Mouse (Mus musculus) heart, postnatal 4 days (tissue): ENCODE measurements around the gene Tlr8. TPM values are rescaled to one million over a fixed set of nuclear protein-coding genes. Genes with fewer than 3 reads are reported as not detected.
"Not testable (repeated sequence)": the region's sequence is repeated elsewhere in the genome, so short reads cannot be mapped to it uniquely, and the experiment has no call there.

Source experiments
- DNase-seq: peaks from one replicate; pipeline ENCODE4 v3.0.0; 2021
- total RNA-seq, 2 experiments: library from RNA; stranded (reverse); gene quantifications; 2 replicates each; pipeline ENCODE4 v1.2.3; 2021

Gene Tlr8
- total RNA-seq = under 1 TPM; 0.77 to 0.86 TPM

- no peak for DNase-seq
Measured at GRCm38 (mm10) chrX:167264086-167264485, at the start of gene Tlr8. Tlr8 (minus strand) TSS chrX:167264329.

GRCm38 (mm10) chrX:167302061-167302460 lies 37.9 kb upstream of the Tlr8 start:
- DNase-seq = not testable (repeated sequence)

DNA sequence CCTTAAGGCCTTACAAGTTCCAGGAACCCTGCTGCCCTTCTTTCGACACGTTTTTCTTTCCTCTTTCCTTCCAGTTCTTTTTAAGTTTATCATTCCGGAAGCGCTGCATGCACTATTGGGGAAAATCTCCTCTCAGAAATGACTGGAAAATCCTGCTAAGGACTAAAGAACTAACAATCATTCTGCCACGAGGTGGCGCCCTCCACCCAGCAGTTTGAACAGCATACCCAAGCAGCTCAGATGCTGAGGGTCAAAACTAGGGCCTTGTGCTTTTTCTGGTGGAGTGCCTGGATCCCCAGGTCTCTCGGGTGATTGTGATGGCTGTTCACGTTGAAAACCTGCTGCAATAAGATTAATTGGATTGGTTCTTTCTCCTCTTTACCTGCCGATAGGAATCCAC lies 12.8 kb upstream of the Tlr8 start:
- peak; percentile 77 for DNase-seq

- no peak for DNase-seq
Measured at GRCm38 (mm10) chrX:167276551-167276950, 12.4 kb upstream of the Tlr8 start.

DNA sequence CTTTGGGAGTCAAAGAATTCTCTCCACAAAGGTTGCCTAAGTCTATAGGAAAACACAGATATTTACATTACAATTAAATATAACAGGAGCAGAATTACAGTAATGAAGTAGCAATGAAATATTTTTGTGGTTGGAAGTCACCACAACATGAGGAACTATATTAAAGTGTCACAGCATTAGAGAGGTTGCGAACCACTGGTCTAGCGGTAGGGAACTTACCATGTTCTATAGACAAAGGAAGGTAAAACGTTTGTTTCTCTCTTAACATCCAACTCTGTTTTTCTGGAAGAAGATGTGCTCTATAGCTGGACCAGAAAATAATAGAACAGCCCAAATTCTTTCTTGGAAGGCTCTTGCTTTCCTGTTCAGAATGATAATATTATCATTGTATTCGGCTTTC lies 599 bp downstream of the Tlr8 start:
- no peak for DNase-seq

DNA sequence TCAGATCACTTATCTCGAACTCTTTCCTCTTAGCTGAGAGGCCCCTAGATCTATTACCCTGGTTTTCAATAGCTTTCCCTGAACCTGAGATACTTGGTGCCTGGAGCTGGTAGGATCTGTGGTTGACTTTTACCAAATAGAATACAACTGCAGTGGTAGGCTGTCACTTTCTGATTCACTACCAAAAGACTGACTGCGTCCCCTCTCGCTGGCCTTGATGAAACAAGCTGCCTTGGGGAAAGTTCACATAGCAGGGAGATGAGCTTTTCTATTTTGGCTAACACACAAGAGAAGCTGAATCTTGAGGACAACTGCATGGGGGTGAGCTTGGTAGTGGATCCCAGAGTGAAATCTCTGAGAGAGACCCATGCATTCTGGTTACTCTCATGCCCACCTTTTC lies 22.4 kb downstream of the Tlr8 start:
- DNase-seq = no peak

- DNase-seq = no peak
Measured at GRCm38 (mm10) chrX:167239293-167239921, 24.7 kb downstream of the Tlr8 start.

DNA sequence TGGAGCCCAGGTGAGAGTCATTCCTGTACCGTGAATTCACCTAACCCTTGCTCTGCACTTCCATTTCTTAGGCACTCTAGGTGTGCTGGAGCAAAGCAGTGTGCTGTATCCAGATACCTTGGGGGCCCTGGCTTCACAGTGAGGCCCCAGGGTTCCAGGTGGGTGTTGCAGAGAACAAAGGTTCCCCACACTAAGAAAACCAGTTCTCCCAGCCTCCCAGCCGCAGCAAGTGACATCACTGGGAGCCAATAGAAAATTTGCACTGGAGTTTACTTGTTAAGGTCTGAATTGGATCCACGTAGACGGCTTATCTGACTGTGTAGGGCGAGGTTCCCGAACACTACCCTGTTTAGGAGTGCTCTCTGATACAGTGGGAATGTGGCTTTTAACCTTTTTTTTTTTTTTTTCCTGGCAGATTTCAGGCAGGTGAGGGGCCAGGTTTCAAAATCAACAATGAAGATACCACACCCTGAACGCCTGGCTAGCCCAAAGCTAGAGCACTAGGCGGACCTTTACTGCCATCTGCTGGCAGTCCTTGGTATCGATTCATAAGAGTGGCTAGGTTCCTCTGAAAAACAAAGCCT lies 30.9 kb downstream of the Tlr8 start:
- peak; percentile 76 for DNase-seq

- DNase-seq = no peak
Measured at GRCm38 (mm10) chrX:167231150-167231549, 33.0 kb downstream of the Tlr8 start.

DNA sequence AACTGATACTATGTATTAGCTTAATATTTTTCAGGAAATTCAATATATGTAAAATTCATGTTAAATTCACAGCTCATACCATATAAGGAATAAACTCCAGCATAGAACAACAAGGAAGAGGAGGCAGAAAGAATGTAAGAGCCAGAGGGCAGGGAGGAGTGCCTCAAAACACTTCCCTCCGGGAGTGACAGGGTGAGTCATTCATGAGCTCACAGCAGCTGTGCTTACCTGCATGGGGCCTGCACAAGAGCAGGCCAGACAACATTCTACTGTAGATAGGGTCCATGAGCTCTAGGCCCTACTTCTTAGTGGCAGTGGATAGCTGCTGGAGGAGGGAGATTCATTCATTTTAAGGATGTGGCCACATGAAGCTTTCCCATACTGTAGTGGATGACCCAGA lies 34.3 kb downstream of the Tlr8 start:
- DNase-seq = no peak

DNA sequence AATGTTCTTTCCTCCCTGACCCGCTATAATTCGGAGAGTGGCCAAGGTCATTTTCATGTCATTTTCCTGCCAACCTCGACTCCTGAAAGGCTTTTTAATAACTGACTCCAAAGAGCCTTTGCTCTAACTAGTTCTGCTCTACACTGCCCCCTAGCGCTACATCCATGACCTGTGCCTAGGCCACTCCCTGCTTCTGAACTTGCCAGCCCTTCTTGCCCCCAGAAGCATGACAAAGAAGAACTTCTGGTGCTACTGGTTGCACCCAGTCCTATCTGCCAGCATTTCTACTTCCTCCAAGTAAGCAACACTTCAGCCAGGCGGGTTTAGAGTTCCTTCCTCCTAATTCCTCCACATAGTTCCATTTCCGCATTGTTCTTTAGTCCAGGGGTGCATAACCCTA lies 34.9 kb downstream of the Tlr8 start:
- peak; percentile 57 for DNase-seq

DNA sequence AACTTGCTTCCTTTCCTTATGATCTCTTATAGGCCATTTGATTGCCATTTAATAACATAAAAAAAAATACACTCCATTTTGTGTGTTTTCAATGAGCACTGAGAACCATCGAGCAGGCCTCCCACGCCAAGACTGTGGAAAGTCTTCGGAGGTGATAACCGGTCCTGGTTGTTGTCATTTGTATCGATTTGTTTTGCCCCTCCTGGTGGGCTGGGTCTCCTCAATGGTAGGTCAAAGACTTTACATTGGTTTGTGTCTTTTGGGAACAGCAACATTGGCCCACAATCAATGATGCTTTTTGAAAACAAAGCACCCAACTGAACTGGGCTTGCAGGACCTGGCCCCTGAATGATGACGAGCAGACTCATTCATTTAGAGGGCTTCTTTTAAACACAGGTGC lies 36.4 kb downstream of the Tlr8 start:
- no peak for DNase-seq

DNA sequence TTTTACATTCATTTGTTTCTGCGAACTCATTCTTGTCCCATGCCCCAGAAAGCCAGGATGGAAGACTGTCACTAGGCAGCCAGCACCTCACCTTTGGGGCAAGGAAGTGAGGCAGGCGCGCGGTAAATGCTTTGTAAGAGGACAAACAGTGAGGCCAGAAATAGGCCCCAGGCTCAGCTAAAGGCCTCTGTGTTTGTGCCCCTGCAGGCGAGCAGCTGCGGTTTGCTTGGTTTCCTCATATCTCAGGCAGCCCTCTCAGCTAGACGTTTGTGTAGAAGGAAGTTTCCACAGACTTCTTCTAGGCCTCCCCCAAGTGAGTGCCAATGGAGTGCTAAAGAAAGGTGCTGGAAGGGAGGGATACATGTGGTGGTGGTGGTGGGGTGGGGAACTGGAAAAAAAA lies 37.0 kb downstream of the Tlr8 start:
- DNase-seq = no peak

DNA sequence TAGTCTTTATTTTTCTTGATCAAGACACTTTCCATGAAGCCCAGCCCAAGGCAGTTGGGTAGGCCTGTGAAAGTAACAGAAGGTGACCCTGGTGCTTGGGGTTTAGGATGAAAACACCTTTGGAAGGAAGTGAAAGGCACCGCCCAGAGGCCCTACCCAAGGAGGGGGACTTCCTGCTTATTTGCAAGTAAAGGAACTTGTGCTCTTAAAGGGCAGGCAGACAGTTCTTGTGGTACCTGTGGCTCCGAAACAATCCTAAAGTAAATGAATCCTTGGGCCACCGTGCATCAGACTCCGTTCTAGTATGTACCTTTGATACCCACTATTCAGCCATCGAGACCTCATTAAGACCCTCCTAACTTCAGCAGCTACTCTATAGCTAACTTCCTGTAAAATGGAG lies 37.6 kb downstream of the Tlr8 start:
- no peak for DNase-seq

DNA sequence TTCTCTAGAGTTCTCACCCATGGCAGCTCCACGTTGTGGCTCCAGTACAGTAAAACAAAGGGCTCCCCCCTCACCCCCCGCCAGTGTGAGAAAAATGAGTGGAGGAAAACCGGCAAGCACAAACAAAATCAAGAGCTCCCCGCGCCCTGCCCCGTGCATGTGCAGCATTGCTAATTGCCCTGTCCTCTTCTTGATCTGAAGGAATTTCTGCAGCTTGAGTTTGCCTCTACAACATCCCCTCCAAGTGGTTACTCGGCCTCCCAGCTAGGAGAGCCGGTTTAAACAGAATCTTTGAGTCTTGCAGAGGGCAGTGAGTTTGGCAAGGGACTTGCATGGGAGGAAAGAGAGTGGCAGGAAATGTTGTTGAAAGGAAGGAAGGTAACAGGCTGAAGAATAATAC lies 51.4 kb downstream of the Tlr8 start:
- DNase-seq = peak; percentile 59

DNA sequence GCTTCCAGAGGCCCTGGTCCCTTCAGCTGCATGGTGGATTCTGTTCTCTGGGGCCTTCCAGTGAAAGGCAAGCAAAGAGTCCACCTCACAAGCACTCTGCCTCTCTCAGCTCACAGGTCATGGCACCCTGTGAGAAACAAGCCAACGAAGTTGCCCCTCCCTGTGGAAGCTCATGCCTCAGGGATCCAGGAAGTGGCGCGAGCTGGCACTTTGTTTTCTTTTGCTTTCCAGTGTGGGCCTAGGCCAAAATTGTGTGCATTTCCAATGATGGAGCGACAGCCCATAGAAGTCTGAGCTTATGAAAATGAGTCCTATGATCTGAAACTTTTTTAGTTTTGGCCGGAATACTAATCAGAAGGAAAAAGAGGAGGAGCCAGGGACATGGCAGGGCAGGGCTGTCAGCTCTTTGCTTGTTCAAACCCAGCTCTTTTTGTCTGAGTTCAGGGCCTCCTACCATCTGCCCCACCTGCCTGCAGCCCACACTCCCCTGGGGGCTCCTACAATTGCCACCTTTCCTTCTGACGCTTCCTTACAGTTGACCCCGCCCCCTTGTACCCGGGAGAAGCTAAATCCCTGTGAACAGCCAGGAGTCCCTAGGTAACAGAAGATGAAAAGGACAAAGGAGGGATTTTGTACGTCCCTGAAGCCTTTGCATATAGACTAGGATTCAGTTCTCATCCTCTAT lies 52.1 kb downstream of the Tlr8 start:
- no peak for DNase-seq

- peak; percentile 17 for DNase-seq
Measured at GRCm38 (mm10) chrX:167210319-167210728, 53.8 kb downstream of the Tlr8 start.

- no peak for DNase-seq
Measured at GRCm38 (mm10) chrX:167209828-167210227, 54.3 kb downstream of the Tlr8 start.

DNA sequence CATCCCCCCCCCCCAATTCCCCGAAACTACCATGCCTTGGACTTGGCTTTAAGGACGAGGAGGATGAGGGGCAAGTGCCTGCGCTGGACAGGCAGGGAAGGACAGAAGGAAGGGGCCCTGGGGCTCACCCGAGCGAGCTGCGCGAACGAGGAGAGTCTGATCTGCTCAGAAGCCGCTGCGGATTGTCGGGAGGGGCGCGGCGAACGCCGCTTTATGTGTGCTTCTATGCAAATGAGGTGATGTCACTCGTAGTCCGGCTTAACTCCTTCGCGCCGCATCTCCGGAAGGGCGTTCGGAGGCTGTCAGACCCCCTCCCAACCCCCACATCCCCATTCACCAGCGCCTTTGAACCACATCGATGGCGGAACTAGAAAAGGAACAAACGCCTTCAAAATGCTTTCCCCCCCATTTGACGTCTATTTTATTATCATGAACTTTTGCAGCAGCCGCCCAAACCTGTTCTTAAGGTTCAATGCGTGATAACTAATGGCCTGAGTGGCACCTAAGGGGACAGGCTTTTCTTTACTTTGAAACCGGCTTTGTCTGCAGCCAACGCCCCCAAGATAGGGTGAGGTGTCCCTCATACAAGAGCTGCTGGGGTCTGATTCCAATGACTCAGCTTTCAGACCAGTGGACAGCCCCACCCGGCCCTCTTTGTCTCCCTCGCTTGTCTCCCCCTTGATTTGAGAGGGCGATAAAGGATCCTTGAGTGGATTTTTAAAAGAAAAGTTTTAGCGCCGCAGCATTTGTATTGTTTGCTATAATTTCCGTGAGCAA lies 55.0 kb downstream of the Tlr8 start, which contains the start of gene Tmsb4x:
TSS of gene Tmsb4x (minus strand) at position 338 of the 777 bp plus-strand sequence.
- DNase-seq = peak; percentile 90

GRCm38 (mm10) chrX:167208506-167208820 lies 55.7 kb downstream of the Tlr8 start:
- peak; percentile 43 for DNase-seq

DNA sequence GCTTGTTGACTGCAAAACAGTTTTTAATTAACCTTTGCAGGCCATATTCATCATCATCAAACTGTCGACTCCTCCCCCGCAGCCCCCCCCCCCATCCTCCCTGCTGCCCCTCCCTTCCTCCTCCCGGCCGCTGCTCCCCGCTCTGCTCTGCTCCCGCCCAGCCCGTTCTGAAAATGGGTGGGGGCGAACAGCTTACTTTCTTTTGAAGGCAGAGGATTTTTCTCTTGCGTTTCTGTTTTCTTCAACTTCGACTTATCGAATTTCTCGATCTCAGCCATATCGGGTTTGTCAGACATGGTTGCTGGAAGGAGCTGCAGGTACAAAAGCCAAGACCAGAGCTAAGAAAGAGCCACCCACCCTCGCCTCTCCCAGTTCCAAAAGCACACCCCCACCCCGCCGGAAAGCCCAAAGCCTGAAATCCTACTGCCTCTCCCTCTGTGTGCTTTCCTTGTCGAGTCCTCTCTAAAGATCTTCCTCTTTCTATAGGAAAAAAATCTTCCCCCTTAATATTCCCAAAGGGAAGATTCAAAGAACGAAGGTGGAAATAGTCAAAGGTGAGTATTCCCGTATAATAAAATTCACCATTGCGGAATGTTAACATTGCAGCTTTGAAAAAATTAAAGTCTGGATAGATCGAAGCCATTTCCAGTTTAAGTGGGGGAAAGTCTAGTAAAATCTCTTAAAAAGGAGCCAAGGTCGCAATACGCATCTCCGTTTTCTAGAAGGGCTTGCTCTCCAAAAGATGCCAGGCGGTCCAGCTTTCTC lies 56.2 kb downstream of the Tlr8 start:
- peak; percentile 46 for DNase-seq

GRCm38 (mm10) chrX:167205813-167206520 lies 58.2 kb downstream of the Tlr8 start:
- no peak for DNase-seq
